Mouse (Mus musculus) embryo, embryonic 10.5 days (tissue): ENCODE data around the gene Nek7.

ENCODE experiments used
- DNase-seq: peaks from one replicate; pipeline ENCODE4 v3.0.0-alpha.2; 2015; ENCODE audit warnings: low spot score

Nek7 gene

GRCm38 (mm10) chr1:138608336-138608735, 11.6 kb downstream of the Nek7 start:
- DNase-seq: no peak

- DNase-seq: no peak
Observed at GRCm38 (mm10) chr1:138607862-138608261, 12.1 kb downstream of the Nek7 start.

DNA sequence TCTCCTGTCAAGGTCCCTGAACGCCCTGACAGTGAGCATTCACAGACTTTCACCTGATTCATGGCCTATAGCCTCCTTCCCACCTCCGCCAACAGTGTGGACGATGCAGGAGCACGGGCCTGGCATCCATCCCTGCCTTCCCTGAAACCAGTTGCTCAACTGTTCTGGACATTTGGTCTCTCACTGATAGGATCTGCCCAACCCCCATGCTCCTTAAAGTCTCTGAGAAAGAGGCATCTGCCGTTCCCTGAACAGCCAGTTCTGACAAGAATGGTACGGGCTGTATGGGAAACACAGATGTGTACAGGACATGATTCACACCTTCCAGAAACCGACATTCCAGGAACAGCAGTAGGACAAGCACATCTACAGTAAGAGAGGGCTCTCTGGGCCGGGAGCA, 13.2 kb downstream of the Nek7 start:
- DNase-seq: no peak

DNA sequence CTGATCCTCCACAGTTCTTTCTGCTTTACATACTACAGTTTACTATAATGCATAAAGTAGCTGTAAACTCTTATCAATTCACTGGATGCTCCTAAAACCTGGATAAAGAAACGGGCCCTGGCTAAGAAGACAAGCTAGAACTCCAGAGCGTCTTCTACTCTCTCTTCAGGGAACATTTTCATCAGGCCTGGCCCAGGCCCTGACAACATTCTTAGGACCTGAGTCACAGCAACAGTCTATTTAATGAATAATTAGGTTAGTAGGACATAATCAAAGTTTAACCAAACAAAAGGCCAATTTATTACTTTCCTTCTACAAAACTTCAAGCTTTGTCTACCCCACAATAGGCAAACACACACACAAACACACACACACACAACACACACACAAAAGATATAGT, 15.2 kb downstream of the Nek7 start:
- no peak for DNase-seq

- no peak for DNase-seq
Observed at GRCm38 (mm10) chr1:138603974-138604373, 16.0 kb downstream of the Nek7 start.

GRCm38 (mm10) chr1:138598087-138598486, 21.9 kb downstream of the Nek7 start:
- DNase-seq: no peak

DNA sequence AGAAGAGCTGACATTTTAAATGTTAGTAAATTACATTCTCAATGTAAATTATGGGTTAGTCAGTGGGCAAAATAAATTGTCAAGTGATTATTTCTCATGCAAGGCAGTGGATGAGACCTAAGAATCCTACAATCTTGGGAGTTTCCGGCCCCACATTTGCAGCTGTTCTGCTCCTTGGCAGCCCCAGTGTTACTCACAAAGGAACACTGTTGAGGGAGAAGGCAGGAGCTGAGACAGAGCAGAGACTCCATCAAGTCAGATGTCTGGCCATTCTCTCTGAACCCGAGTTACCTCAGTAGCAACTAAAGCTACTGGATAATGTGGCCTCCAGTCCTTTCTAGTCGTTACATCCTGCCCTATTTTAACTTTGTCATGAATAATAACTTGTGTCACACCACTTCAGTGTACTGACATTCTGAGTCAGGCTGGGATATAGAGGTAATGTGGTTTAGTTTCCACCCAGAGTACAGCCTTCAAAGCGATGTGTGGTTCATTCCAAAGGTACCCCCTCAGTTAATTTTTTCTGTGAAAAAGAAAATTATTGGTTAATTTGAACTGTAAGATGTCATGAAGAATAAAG, 23.7 kb downstream of the Nek7 start:
- no peak for DNase-seq

- no peak for DNase-seq
Observed at GRCm38 (mm10) chr1:138594910-138595309, 25.0 kb downstream of the Nek7 start.

- no peak for DNase-seq
Observed at GRCm38 (mm10) chr1:138593922-138594321, 26.0 kb downstream of the Nek7 start.

- no peak for DNase-seq
Observed at GRCm38 (mm10) chr1:138592466-138592865, 27.5 kb downstream of the Nek7 start.

- no peak for DNase-seq
Observed at GRCm38 (mm10) chr1:138590451-138591022, 29.4 kb downstream of the Nek7 start.

GRCm38 (mm10) chr1:138589126-138589525, 30.8 kb downstream of the Nek7 start:
- no peak for DNase-seq

DNA sequence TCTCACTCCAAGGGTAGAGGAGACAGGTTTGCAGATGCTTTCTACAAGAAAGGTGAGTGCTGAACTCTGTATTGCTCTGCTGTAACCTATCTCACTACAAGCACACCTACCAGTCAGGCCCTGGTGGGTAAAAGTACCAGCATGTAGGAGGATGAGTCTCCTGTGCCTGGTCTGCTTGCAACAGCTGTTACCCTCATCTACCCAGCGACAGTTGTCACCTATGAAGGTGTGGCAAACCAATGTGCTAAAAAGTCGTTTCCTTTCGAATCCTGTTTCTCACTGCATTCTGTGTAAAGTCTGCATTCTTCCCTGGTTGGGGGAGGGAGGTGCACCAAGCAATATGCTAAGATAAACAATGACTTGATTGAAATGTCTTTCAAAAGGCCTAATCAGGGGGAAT, 32.1 kb downstream of the Nek7 start:
- DNase-seq: no peak

DNA sequence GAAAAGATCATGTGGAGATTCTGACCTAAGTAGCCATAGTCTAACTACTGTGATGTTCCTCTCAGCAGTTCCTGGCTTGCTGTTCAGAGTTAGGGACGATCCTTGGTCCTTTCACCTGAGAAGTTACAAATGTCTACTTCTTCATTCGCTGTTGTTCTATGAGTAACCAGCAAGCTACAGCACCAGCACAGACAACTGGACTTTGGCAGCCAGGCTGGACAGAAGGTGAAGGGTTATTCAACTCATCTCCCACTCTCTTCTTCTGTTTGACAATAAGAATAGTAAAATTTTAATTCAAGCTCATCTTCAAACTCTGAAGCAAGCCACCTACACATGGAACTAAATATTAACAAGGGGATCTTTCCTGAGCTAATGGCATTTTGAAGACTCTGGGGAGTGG, 33.0 kb downstream of the Nek7 start:
- DNase-seq: no peak

- no peak for DNase-seq
Observed at GRCm38 (mm10) chr1:138584423-138585013, 35.4 kb downstream of the Nek7 start.

DNA sequence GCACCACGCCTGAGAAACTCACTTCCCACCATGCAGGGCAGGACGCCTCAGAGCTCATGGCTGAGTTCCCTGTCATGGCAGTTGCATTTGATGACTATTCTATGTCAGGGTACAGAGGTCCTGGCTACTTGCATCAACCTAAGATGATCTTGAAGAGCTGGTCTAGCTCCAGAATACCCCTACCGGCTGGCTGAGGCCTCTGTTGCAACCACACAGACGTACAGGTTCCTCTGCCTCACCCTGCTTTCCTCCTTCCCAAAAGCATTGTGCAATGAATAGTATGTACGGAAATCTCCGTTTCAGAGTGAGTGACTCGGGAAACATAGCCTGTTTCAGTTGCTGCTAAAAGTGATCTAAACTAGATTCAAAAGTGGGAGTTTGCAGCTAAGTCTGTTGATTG, 37.7 kb downstream of the Nek7 start:
- DNase-seq: no peak

GRCm38 (mm10) chr1:138579822-138580492, 40.0 kb downstream of the Nek7 start:
- no peak for DNase-seq

DNA sequence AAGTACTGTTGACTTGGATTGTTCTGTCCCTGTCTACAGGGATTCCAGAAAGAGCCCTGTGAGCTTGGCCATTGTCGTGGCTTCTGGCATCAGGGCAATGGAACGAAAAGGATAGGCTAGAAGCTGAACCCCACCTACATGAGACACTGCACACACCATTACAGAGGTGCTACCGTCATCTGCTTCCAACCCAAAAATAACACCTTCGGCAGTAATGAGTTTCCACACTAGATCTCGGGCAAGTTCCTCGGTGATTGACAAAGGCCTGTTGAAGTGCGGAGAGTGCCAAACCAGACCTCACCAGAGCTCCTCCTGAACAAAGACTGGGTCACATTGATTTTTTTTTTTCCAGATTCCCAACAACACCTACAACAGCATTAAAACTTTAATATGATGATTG, 40.7 kb downstream of the Nek7 start:
- DNase-seq: no peak

DNA sequence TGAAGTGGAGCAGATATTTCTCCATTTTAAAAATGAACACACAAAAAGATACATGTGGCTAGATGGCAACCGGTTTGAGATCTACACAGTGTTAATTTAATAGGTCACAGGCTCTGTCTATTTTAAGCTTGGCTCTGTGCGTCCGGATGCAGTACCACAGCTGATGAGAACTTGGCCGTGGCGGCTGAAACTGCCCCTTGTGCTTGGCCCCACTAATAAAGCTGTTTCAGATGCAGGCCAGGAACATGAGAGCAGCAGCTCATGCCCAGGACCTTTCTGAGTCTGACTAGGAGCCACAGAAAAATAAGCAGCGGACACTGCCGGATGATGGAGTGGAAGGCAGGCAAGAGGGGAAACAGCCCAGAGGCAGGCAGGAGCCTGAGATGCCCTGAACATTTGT, 43.1 kb downstream of the Nek7 start:
- DNase-seq: no peak

DNA sequence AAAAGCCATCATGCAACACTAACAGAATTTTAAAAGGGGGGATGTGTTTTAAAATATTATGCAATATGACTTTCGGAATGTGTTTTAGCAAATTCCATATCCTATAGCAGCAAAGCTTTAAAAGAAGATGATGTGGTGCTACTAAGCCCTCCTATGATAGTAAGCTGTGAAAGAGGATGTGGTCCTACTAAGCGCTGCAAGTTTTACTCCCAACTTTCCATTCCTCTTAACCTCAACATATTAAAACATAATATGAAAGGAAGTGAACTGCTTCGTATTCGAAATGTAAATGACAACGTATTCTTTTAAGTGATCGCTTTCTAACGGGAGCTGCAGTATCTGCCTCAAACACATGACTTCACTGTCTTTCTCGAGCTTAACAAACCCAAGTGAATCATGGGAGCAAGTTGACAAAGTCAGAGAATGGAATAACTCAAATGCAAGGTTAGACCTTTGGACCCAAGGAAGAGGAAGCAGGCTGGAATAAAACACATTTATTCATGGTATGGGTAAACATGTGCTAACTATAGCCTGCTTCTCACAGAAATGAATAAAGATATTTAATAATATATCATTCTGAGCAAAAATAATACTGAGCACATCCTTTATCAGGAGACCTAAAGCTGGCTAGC, 43.8 kb downstream of the Nek7 start:
- DNase-seq: no peak

DNA sequence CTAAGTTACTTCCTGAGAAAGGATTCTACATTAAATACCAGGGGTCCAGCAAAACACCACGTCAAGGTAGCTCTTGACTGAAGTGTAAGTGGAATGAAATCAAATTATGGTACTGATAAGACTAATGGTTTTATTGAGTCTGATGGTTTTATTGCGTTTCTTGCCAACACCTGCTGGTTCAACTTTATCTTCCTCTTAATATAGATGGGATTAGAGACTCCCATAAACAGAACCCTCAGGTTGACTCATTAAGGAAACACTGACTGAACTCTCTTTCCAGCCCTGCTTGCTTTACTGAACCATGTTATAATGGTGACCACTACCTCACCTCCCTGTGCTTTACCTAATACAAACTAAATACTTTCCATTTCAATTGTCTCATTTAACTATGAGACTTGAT, 44.3 kb downstream of the Nek7 start:
- DNase-seq: no peak

- DNase-seq: peak; percentile 74
Observed at GRCm38 (mm10) chr1:138571565-138572361, 48.2 kb downstream of the Nek7 start.
